Mouse (Mus musculus) gastrocnemius, adult 18-20 months (tissue): Measurements from ENCODE around the gene M1ap. TPM values are rescaled to one million over a fixed set of nuclear protein-coding genes. Genes with fewer than 3 reads are reported as not detected.

ENCODE experiments used
- DNase-seq: peaks from one replicate; pipeline ENCODE4 v3.0.0; 2021; ENCODE audit warnings: low spot score
- total RNA-seq, 2 experiments: library from RNA; stranded (reverse); gene quantifications; 2 replicates each; pipeline ENCODE4 v1.2.3; 2021

The M1ap gene
- total RNA-seq, 2 experiments from 2014 or later, result not detected

DNA sequence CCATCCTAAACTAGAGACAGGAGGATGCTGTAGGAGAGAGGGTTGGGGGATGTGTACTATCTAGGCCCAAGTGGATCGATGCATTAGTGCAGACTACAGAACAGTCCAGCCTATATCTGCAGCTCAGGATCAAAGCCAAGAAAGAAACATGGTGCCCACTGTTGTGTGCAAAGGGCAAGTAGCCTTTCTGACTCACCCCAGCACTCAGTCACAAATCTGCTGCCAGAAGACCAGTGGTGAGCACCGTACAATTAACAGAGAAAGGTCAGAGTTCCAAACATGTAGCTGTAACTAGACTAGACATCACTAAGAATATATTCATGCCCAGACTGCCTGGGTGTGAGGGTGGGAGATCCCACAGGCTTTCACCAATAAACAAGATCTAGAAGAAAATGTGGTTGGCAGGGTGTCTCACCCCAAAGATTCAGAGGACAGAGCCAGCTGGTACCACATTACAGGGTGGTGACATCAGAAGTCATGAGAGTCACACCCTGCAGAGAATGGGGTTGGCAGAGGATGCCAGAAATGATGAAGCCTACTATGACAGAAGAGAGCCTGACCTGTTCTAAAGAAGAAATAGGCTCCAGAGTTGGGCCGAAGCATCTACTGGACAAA, 12.0 kb upstream of the M1ap start:
- DNase-seq, result no peak

DNA sequence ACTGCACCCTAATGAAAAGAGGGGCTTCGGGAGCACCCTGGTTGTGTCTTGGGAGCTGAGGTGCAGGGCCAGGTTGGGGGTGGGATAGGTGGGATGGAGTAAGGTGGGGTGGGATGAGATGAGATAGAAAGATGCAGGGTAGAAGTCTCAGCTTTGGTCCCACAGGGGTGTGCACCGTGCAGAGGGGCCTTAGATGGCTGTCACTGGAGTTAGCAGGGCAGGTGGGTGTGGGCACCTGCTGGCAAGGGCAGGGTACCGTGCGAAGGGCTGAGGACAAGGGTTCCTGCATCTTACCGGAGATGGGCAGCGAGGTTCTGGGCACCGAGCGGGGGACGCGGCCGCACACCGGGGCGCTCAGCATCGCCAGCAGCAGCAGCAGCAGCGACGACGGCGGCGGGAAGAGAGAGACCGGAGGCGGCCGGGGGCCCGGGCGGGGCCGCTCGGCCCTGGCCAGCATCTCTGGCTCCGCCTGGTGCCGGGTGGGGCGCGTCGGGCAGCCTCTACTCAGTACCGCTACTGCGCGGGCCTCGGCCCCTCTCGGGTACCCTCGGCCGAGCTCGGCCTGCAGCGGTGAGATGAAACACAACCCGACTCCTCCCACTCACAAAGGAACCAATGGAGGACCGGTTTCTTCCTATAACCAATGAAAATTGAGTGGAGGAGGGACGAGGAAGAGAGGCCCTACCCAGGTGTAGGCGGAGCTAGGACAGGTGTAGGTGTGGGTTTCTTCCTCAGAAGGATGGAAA, 7.4 kb upstream of the M1ap start, which contains the start of gene Sema4f:
Gene Sema4f (minus strand): TSS at position 603 of the 746 bp plus-strand sequence.
- no peak for DNase-seq

DNA sequence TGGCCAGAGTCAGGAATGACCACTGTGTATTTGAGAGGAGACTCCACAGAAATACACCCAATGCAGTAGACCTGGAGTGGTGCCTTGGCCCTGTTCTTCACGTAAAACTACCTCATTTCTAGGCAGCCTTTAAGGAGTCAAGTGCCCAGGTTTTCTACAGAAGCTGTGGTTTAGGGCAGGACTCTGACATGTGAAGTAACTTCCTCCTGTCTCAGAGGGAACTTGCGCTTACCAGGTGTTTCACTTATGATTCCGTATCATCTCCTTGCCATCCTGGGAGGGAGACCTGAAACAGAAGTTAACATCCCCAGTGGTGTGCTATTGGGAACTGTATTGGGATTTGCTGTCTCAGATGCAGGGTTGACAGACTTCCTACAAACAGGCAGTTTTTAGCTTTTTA, 5.9 kb upstream of the M1ap start:
- no peak for DNase-seq

GRCm38 (mm10) chr6:82945750-82946149, 952 bp upstream of the M1ap start:
- no peak for DNase-seq

DNA sequence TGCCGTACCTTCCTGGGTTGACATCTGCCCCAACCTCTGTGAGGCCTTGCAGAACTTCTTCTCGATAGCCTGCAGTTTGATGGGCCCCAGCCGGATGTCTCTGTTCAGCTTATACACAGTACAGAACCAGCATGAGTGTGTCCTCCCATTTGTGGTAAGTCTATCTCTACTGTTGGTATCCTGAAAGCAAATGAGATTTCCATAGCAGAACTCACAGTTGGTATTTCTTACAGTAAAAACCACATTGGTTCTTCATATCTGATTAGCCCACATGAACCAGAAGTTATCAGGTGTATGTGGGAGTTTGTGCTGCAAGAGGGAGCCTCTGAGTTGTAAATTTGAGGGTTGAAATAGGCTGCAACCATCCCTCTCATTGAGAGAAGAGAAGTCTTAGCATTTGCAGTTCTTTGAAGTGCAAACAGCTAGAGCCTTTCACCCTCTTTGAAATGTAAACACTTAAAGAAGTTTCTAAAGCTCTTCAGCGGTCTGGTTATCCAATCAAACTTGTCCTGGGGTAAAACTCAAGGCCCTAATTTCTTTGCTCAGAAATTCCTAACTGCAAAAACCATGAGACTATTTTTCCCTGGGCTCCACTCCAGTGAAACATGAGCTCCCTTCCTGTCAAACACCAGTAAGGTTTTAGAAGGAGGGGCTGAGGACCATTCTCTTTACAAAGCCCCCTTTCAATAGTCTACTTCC, 10.0 kb downstream of the M1ap start:
- DNase-seq, result no peak

GRCm38 (mm10) chr6:82961664-82962063, 15.0 kb downstream of the M1ap start:
- no peak for DNase-seq

DNA sequence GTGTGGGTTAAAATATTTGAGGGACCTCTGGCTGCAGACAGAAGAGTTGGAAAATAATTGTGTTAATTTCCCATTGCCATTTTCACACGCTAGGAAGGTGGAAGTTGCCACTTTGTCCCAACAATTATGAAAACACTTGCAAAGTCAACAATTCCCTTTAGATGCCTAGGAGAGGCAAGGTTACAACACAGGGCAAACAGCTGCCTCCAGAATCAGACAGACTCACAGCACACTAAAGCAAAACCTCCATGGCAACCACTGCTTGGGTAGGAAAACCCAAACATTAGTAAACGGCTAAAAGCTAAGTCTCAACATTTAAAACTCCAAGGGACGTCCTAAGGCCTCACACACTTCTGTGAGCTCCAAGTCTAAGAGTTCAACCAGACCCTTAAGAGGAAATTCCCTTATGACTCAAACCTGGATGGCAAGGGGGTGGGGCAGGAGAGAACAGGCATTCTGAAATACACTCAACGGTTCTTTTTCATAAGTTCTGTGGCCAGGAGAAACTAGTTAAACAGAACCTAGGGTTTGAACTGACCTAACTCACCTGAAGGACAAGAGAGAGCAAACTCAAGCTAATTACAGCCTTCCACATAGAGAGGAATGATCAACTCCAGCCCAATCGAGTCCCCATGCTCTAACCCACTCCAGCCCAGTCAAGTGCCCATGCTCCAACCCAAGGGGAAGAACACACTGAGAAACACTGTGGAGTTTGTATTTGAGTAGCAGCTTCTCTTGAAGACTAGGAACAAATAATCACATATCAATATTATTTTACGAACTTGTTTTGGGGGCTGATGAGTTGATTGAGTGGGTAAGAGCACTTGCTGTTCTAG, 22.8 kb downstream of the M1ap start:
- DNase-seq, result no peak

- peak; percentile 41 for DNase-seq
Measured at GRCm38 (mm10) chr6:82971031-82971430, 24.3 kb downstream of the M1ap start.

DNA sequence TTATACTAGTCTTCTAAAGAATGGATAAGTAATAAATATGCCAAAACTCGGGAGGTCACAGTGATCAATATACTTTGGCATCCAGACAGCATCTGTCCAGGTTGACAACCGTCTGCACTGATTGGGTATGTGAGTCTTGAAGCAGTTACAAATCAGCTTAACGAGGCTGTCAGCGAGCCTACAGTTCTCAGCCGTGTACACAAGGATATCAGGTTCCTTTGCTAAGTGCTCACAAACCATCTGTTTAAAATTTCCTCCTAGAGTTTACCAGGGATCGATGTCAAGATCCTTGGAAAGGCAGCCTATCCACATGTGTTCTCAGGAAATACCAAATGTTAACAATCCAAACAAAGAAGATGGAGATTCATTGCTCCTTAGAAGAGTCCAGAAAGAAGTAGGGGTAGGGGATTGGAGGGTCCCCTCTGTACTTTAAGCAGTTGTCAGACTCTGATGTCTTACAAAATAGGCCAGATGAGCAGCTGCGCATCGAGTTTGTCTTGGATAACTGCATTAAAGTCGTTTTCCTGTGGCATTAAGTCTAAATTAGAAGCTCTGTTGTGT, 40.8 kb downstream of the M1ap start:
- DNase-seq, result no peak

GRCm38 (mm10) chr6:82993696-82994095, 47.0 kb downstream of the M1ap start:
- DNase-seq, result no peak

DNA sequence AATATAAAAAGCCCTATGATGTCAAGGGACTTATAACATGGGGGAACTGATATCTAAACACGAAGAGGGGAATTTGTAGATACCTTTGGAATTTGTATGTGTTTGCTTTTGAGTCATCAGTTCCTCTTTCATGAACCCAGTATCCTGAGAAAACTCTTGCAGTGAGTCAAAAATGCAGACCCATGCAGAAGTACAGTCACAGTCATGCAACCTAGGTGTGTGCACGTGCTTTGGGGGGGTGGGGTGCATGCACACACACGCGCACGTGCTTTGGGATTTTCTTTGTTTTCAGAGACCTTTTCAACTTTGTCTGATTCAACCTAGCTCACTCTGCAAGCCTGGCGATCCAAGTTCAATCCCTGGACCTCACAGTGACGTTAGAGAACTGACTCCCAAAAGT, 47.7 kb downstream of the M1ap start:
- no peak for DNase-seq

DNA sequence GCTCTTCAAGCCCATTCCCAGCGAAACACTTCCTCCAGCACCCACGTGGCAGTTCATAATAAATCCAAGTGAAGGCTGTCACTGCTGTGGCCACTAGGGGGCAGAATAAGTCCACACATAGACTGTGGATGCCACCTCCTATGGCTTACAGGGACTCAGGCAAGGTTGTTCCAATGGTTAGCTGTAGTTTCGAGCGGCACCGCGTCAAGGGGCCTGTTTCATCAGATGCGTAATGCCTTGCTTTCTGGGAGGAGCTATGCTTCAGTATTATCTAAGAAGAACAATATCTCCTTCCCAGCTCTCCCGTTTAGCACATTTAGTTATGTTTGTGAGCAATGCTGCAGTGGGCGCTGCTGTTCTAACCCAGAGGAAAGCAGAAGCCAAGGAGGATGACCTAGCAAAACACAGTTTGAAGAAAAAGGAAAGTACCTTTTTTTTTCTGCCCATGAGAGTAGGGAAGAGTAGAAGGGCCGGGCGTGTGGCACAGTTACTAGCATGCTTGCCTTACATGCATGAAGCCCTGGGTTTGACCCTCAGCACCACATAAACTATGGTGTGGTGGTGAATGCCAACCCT, 50.1 kb downstream of the M1ap start:
- peak; percentile 94 for DNase-seq

DNA sequence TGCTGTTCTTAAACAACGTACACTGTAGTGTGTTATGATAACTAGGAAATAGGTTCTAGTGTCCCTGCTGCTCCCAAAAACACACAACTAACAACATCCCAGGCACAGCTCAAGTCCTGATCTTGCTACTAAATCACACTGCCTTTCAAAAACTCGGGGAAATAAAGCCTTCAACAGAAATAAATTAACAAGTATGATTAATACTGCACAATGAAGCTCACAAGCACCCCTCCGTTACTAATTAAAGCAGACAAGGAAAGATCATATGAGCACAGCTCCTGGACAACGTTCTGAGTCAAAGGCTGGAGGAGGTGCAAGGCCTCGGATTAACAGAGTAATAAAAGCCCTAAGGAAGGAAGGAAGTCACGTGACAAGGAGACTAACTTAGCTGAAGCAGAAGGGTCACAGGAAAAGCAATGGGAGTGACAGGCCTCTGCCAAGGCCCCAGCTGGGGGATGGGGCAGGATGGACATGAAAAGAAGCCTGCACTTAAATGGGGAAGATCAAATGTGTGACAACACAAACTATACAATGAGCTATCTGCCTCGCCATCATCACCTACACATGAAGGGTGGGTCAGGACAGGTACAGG, 50.9 kb downstream of the M1ap start:
- peak; percentile 30 for DNase-seq

DNA sequence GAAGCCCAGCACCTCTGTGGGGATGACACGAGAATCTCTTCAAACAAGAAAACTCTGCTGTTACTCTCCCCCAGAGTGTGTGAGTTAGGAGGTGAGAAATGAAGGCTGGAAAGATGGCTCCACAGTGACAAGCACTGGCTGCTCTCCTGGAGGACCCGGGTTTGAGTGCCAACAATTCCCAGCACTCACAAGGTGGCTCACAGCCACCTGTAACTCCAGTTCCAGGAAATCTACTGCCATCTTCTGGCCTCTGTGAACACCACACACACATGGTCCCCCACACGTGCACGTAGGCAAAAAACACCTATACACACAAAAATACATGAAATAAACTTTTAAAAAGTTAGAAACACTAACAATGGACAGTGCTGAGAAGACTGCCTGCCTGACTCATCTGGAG, 51.6 kb downstream of the M1ap start:
- DNase-seq, result no peak

- no peak for DNase-seq
Measured at GRCm38 (mm10) chr6:82999986-83000385, 53.3 kb downstream of the M1ap start.

DNA sequence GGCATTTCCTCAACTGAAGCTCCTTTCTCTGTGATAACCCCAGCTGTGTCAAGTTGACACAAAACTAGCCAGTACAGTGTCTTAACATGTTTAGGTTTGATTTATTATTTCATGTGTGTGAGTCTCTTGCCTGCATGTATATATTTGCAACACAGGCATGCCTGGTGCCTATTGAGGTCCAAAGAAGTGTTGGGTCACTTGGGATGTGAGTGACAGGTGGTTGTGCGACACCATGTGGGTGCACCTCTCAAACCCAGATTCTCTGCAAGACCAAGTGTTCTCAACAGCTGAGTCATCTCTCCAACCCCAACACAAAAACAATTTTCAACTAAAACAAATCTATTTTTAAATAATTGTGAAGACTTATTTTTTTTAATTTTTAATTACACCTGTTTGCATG, 56.4 kb downstream of the M1ap start:
- DNase-seq, result no peak

GRCm38 (mm10) chr6:83003850-83004249, 57.1 kb downstream of the M1ap start:
- DNase-seq, result no peak

- no peak for DNase-seq
Measured at GRCm38 (mm10) chr6:83004309-83004708, 57.6 kb downstream of the M1ap start.

DNA sequence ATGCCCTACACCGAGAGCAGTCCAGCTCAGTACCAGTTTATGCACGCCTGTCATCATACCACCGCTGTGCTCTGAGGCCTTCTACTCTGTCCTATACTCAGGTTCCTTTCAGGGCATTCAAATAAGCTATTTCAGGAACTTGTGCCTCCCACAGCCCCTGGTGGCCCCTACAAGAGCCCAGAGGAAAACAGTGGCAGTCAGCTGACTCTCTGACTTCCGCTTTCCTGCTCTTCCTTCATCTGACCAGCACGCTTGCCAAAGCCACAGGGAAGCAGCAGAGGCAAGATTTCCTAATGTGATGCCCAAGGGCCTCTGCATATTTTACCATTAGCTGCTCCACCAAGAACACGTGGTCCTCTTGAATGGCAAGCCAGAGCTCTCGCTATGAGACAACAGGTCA, 58.2 kb downstream of the M1ap start:
- no peak for DNase-seq

DNA sequence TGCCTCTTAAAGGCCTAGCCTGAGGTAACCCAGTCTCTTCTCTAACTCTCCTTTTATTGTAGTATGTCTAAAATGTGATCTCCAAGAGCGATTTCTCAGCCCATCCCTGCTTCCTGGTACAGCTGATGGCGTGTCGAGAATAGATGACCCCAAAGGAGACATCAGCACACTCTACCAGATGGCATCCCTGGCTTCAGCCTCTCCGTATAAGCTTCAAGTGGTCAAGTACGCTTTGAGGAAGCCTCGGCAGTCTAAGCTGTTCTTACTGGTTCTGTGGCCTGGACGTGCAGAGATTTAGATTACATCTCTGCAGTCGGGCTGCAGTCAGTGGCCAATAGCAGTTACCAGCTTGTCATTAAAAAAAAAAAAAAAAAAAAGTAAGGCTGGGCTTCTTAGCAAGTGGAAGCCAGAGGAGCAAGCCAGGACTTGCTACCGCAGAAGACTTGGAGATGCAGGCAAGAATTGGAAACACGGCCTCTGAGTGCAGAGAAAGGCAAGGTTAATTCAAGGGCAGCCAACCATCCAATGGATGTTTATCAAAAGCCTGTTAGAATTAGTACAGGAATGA, 58.8 kb downstream of the M1ap start:
- DNase-seq, result no peak
